Mouse (Mus musculus): ENCODE data around the gene Ywhaq.
"Not testable (repeated sequence)": the region's sequence is repeated elsewhere in the genome, so short reads cannot be mapped to it uniquely, and the experiment has no call there.

The Ywhaq gene

DNA sequence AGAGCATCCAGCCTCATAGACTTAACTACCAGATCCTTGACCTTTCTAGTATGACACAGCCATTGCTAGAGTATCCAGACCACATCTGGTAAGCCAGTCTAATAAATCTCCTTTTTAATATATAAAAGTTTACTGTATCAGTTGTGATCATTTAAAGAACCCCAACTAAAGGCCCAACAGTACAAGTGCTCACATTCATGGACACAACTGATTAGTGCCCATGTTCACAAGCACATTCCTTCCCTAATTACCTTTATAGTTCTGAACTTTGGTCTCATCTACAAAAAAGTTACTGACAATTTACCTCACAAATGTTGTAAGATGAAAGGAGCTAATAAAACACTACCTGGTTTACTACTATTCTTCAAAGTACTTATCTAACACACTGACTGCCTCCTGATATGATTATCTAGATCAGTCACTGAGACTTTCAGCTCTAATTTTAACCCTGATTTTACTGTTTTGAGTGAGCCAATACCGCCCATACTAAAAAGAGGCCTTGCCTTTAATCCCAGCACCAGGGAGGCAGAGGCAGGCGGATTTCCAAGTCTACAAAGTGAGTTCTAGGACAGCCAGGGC, 8.6 kb downstream of the Ywhaq start:
- DNase-seq = no peak

DNA sequence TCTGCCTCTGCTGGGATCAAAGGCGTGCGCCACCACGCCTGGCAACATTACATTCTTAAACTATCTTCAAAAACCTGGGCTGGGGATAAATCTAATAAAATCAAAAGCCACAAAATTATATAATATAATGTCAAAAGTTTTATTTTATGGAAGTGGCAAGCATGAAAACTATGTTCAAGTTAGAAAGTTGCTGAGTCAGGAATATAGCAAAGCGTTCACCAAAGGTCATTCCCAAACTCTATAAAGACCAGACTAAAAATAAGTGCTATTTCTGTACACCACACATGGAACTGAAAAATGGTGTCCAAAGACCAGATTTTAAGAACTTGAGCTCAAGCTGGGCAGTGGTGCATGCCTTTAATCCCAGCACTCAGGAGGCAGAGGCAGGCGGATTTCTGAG, 14.7 kb downstream of the Ywhaq start:
- no peak for DNase-seq

DNA sequence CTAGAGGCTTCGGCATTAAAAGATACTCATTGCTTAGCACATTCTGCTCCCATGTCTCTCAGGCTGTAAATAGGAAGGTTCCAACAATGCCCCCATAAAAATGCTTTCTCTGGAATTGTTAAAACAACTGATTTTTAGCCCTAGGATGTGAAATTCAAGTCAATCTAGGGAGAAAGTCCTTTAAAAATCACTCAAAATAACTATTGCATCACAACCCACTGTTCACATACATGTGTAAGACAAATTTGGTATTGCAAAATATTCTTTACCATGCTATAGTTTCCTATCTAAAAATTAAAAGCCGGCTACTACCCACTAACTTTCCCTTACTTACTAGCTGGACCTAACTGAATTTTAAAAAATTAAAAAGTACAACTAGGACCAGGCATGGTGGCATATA, 31.2 kb downstream of the Ywhaq start:
- DNase-seq = no peak

DNA sequence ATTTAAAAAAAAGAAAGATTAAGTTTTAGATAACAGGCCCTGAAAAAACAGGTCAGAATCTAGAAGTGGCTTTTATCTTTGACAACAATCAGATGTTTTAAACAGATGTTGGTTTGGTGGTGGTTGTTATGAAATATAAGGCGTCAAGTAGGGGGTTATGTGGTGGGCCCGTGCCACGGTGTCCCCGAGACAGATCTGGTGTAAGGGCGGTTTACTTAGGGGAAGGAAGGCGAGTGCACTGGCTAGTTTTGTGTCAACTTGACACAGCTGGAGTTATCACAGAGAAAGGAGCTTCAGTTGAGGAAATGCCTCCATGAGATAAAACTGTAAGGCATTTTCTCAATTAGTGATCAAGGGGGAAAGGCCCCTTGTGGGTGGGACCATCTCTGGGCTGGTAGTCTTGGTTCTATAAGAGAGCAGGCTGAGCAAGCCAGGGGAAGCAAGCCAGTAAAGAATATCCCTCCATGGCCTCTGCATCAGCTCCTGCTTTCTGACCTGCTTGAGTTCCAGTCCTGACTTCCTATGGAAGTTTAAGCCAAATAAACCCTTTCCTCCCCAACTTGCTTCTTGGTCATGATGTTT, 38.6 kb downstream of the Ywhaq start:
- DNase-seq = not testable (repeated sequence)

DNA sequence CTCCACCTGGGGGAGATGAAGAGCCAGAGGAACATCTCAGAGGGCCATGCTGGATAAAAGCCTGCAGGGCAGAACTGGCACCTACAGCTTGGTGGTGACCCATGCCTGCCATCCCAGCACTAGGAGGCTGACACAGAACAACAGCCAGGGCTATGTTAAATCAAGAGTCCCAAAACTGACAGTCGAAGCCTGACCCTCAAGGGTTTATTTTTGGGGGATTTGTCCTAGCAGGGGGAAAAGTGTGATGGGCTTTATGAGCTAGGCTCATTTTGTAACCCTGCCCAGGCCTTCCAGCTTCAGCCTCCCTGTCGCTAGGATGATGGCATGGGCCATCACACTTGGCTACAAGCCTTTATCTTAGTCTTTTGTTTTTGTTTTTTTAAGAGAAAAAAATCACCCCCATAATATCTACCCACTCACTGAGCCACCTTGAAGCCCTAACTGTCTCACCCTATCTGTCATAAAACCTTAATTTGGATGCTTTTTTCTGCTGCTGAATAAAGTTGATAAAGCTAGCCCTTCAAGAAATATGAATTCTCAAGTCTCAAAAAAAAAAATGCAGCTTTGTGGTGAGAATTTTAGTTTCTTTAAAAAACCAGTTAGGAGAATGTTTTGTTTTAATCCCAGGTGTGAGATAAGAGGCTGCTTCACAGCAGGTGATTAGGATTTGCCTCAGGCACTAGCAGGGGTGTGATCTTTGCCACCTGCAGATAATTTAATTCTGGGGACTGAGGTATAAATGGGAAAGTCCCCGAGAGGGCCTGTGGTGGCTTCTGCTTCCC, 41.9 kb downstream of the Ywhaq start:
- DNase-seq = no peak

DNA sequence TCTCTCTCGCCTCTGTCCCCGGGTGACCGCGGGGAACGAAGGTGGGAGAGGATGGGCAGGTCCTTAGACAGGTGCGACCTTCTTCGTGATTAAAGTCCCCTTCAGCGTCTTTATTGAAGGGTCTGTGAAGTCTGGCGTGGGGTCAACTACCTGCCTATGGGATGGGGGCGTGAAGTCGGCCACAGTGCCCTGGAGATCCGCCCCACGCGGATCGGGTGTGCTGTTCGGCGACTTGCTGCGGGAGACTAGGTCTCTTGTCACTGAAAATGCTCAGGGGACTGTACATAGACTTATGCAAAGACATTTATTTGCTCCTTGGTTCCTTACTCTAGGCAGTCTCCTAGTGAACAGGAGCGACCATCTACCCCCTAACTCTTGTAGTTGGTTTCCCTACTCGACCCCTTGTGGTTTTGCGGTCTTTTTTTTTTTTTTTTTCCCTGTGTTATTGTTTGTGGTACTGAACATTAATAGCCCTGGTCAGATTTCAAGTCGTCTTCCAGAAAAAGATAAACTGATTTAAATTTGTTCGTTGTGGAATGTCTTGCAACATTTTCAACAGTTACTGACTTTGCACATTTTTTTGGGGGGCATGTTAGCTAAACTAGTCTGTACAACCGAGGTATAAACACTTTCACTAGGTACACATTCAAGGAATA, 43.5 kb downstream of the Ywhaq start:
- no peak for DNase-seq

DNA sequence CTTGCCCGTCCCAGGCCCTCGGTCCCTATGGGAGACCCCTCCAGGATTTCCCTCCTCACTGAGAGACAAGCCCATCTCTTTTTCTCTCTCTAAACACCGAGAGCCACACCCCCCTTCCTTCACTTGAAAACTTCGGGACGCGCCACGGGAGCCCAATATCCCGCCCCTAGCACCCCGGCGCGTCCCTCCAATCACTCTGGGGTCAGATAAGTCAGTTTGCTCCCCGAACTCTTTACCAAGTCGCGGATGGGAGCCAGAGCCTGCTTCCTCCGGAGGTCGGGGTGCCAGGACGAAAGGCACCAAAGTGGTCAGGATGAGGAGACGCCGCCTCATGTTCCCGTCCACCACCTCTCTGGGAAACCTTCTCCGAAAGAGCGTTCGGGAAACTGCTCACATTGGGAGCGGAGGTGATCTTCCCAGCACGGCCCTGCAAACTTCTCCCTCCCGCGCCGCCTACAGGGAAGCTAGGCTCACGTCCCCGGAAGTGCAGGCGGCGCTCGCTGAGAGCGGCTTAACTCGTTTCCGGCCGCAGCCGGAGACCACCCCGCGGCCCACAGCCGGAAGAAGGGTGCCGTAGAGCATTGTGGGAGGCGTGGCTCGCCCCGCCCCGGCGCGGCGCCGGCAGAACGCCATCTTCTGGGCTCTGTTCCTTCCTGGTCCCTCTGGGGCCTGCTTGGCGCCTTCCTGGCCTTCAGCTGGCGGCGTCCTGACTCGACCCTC, 44.2 kb downstream of the Ywhaq start, which contains the start of gene Adam17:
Gene Adam17 (minus strand): TSS at position 533 of the 720 bp plus-strand sequence.
- DNase-seq = peak; percentile 95

DNA sequence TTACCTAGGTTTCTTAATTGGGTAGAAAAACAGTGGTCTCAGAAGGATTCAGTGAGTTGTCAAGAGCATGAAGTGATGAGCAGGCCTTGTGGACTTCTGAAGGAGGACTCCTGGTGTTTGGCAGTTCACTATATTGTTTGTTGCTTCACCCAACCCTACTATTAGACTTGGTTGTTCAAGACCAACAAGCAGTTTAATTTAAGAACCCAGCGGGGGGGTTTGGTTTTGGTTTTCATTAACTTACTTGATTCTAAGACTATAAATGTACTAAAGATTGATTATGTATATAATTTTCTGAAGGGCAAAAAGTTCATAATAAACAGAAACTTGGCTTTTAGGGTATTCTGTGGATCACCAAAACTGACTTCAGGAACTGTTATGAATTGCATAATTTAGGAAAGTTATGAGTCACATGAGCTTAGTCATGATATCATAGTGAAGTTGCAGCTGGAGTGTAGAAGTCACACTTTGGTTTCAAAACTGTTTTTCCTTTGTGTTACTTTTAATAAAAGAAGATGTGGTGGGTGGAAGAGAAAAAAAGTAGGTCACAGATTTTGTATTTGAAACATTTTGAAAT, 47.3 kb downstream of the Ywhaq start:
- no peak for DNase-seq

DNA sequence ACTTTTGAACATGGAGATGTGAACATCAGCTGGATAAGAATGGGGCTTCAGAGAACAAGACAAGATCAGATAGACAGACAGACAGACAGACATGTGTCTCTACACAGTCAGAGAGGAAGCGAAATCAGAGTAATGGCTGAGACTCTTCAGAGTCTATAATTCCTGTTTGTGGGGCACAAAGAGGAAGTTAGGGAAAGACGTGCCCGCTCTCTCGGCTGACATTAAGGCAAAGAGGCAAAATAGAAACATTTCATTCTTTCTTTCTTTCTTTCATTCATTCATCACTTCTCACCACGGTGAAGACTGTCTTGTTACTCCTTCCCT, 48.4 kb downstream of the Ywhaq start:
- DNase-seq = no peak

DNA sequence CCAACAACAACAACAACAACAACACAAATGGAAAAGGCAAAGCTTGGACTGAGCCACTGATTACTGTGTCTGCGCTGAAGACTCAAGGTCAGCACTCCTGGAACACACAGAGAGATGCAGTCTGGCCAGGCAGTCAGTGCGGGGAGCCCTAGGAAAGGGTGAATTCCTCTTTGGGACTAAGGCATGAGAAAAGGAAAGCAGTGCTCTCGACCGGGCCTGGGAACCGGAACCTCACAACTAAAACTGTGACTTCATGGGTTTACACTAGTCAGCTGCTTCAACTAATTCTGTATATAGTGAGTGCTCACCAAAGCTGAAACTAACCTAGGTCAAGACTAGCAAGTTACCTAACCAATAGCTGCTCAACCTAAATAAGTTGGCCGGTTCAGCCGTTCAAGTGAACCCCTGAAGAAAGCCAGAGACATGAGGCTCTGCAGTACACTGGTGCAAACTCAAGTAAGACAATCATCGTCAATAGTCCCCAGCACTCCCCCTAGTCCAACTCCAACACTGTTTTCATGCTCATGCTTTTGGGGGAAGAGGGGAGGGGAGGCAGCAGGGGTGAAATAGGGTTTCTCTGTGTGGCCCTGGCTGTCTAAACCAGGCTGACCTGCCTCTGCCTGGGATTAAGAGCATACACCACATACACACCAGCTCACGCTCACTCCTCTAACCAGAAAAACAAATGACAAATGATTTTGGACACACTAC, 48.9 kb downstream of the Ywhaq start:
- no peak for DNase-seq

DNA sequence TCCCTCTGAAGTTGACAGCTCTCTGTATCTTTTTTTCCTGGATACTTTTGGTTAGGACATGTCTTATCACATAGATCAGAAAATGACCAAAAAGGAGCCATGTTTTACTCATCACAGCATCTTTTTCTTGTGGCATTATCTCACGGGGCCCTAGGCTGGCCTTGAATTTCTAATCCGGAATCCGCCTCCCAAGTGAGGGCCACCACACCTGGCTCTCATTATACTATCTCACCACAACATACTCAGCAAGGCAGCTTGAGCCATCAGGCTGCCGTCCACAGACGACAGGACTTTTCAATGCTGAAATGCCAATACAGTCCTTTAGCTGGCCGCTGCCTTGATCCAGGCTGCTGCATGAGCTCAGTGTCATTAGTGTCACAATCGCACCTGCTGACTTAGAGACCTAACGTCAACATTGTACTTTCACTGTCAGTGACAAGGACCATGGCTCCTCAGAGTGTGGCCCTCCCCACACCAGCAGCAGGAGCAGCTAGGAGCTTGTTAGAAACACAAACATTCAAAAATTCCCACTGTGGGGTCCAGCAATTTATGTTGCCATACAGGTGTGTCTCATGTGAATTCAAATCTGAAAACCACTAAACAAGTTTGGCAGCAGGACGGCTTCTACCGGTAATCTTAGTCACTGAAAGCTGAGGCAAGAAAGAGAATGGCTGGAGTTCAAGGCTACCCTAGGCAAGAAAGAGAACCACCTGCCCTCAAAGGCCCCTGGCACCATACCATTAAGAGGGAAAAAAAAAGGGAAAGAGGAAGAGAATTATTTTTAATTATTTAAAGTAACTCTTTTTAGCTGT, 52.6 kb downstream of the Ywhaq start:
- DNase-seq = no peak

DNA sequence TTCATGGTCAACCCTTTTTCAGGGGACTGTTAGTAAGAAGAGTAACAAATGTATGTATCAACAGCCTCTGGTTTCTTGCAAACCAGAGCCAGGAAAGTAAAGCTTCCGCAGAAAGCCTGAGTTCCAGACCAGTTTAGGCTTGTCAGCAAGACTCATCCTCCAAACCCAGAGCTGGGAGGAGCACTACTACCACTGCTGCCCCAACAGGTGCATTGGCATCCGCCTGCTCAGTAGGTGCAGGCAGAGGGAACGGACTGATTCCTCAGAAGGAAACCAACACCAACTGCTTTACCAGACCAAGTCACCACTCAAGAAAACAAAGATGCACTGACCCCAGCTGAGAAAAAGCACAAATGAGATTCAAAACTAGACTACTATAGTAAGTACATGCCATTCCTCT, 54.2 kb downstream of the Ywhaq start:
- no peak for DNase-seq

DNA sequence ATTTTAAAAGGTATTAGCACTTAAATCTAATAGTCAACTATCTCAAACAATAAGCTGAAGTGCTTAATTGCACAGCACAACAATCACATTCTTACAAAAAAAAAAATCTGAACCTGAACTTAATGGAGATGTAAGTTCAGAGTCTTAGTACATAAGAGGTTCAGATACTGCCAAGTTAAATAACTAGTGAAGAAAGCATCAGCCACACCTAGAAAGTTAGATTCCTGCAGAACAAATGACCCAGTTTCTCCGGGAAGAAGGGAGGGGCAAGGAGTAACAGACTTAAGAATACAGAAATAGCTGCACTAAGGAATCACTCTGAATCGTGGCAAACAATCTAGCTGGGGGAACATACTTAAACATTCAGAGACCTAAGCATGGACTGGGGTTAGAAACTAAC, 54.8 kb downstream of the Ywhaq start:
- DNase-seq = no peak

DNA sequence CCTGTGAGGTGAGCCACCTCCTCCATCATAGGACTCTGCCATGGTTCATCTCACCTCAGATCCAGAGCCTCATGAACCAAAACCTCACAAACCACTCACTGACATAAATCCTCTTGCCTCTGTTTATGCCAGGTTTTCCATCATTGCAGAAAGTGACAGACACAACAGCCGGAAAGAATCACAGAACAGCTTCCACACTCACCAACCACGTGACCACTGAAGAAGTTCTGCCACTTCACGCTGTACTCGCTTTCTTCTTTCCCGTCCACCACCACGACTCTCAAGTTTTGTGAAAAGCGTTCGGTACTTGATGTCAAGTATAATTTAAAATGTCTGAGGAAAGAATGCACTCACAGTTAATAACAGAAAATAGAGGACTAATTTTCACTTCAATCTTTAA, 63.8 kb downstream of the Ywhaq start:
- DNase-seq = no peak

DNA sequence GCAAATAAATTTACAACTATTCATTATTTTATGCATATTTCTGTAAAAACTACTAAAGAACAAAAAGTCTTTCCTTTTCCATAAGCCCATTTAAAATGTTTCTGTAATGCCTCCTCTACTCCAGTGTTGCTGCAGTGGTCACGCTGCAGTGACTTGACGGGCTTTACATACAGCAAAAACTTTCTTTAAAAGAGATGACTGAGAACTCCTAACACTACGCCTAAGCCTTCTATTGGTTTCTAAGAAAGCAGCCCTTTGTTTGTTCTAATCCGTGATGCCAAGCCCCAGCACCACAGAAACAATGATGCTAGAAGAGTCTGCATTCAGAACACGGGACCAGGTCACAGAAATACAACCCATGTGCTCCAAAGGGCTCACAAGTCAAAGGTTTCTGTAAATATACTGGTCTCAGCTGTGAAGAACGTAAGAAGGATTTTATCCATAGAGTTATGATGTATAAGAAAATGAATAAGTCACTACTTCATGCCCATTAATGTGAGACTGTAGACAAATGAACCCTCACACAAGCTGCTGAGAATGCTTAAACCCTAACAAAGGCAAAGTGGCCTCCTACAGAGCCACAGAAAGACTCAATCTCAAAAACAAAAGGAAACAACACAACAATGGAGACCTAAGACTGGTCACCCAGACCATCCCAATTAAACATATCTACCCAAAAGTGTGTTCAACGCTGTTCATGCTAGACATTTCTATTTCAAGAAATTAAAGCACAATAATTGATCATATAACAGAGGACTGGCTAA, 67.1 kb downstream of the Ywhaq start:
- no peak for DNase-seq

DNA sequence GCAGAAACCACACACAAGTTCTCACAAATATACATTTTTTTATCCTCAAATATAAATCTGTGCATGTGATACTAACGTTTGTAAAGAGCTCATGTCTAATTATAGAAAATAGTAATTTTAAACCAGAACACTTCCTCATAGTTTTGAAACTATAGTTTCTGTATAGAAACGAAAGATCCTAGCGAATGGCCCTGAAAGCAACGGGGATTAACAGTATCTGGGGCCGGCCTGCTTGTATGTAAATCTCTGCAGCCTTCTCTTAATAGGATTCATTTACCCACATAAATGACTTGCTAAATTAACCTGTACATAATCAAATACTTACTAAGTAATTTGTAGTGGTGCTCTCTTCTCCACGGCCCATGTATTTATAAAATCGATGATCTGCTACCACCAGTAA, 70.5 kb downstream of the Ywhaq start:
- DNase-seq = no peak

DNA sequence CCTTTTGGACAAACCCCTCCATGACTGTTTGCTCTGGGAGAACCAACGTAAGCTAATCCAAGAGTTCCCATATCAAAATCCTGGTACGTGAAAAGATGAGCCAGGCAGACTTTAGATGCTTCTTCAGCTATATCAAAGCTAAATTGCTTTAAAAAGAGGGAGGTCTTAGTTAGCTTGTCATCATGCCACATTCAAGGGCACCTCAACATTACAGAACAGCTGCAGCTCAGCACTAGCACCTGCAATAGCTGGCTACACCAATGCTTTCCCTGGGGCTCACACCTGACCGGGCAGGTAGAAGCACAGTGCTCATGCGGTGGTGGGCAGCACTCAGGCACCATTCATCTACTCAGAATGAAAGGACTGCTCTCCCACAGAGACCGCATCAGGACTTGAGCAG, 76.8 kb downstream of the Ywhaq start:
- no peak for DNase-seq
